Mouse (Mus musculus) embryo, embryonic 10 days (tissue): Measurements from ENCODE around the gene Slc9a2.

Experiments used
- DNase-seq: peaks from one replicate; pipeline ENCODE4 v3.0.0-alpha.2; 2015; ENCODE audit warnings: low spot score

Gene Slc9a2

GRCm38 (mm10) chr1:40788956-40789355 is 108.6 kb downstream of the Slc9a2 start:
- no peak for DNase-seq

GRCm38 (mm10) chr1:40789666-40790233 is 109.4 kb downstream of the Slc9a2 start:
- no peak for DNase-seq

GRCm38 (mm10) chr1:40790324-40791141 is 110.2 kb downstream of the Slc9a2 start, which contains the start of gene Mfsd9:
Gene Mfsd9, minus strand, starts transcription at chr1:40790687.
- DNase-seq: peak; percentile 93

GRCm38 (mm10) chr1:40795508-40795907 is 115.1 kb downstream of the Slc9a2 start:
- no peak for DNase-seq

GRCm38 (mm10) chr1:40797348-40797747 is 117.0 kb downstream of the Slc9a2 start:
- peak; percentile 91 for DNase-seq

GRCm38 (mm10) chr1:40799121-40799520 is 118.7 kb downstream of the Slc9a2 start:
- no peak for DNase-seq

GRCm38 (mm10) chr1:40800908-40801307 is 120.5 kb downstream of the Slc9a2 start:
- no peak for DNase-seq

GRCm38 (mm10) chr1:40802759-40803158 is 122.4 kb downstream of the Slc9a2 start:
- DNase-seq: peak; percentile 76

GRCm38 (mm10) chr1:40804118-40804517 is 123.7 kb downstream of the Slc9a2 start:
- DNase-seq: no peak

GRCm38 (mm10) chr1:40805351-40805750 is 125.0 kb downstream of the Slc9a2 start, which contains the start of gene Tmem182:
Gene Tmem182, plus strand, starts transcription at chr1:40805601.
- no peak for DNase-seq

GRCm38 (mm10) chr1:40805891-40806290 is 125.5 kb downstream of the Slc9a2 start:
- no peak for DNase-seq

GRCm38 (mm10) chr1:40808643-40809042 is 128.3 kb downstream of the Slc9a2 start:
- DNase-seq: no peak

- no peak for DNase-seq
Observed at GRCm38 (mm10) chr1:40815071-40815845, 134.9 kb downstream of the Slc9a2 start.
